Mouse (Mus musculus): ENCODE measurements at regions not wholly inside any gene's neighbourhood (a gene's known extent, or its start where the extent isn't known, plus 50 kb on each side); places are given as distances from the start of the nearest gene placed in this dataset.

GRCm38 (mm10) chr1:190526634-190527033, 356.1 kb upstream of the Prox1 start:
- TF ChIP-seq CTCF (IDR thresholded peaks at IDR 0.05; ENCODE audit: extremely low read depth, insufficient read length, insufficient replicate concordance, low read depth, low read length) (no peak), POLR2A (IDR thresholded peaks at IDR 0.05; ENCODE audit: low read depth, low read length) (no peak)
- WGBS: 24% methylated on average over 7 of the region's 7 CpGs
- Histone ChIP-seq H3K27me3 (ENCODE audit: control insufficient read depth, insufficient read depth, low read length) (no peaks in the 10 kb centered on the region), H3K36me3 (ENCODE audit: control insufficient read depth, insufficient read depth, low read length) (no peaks in the 10 kb centered on the region), H3K4me3 (ENCODE audit: low read depth, low read length) (no peak overlapping the region), H3K4me1 (ENCODE audit: control insufficient read depth, insufficient read depth, insufficient read length, low read length) (no peaks in the 10 kb centered on the region), H3K27ac (ENCODE audit: insufficient read depth, low read depth, low read length) (no peak overlapping the region)

- Histone ChIP-seq H3K4me1 (ENCODE audit: control insufficient read depth, insufficient read depth, insufficient read length, low read length) (no peaks in the 10 kb centered on the region), H3K27me3 (ENCODE audit: control insufficient read depth, insufficient read depth, low read length) (no peaks in the 10 kb centered on the region), H3K36me3 (ENCODE audit: control insufficient read depth, insufficient read depth, low read length) (no peaks in the 10 kb centered on the region), H3K4me3 (ENCODE audit: low read depth, low read length) (no peak overlapping the region), H3K27ac (ENCODE audit: insufficient read depth, low read depth, low read length) (no peak overlapping the region)
- 58% methylated on average over 6 of the region's 6 CpGs for WGBS
- TF ChIP-seq CTCF (IDR thresholded peaks at IDR 0.05; ENCODE audit: extremely low read depth, insufficient read length, insufficient replicate concordance, low read depth, low read length) (no peak), POLR2A (IDR thresholded peaks at IDR 0.05; ENCODE audit: low read depth, low read length) (no peak)
These were observed 355.5 kb upstream of the Prox1 start for GRCm38 (mm10) chr1:190526046-190526445.

DNA sequence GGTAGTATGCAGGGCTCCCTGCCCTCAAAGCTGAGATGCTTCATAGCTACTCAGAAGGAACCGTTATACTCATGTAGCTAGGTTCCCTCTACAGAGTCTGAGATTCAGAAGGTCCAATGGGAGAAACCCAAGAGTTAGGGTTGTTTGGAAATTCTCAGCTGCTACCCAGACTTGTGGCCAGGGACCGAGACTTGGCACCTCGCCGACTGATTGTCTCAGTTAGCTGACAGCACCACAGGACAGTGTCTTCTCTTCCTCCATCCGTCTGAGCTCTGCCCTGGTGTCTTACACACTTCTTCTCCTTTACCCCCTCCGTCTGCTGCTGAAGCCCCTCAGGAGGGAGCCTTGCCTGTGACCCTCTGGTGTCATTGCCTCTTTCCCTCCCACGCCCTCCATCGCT, 329.6 kb upstream of the Prox1 start:
- WGBS: 88% methylated on average over 8 of the region's 8 CpGs
- Histone ChIP-seq H3K4me1 (ENCODE audit: control insufficient read depth, insufficient read depth, insufficient read length, low read length) (no peaks in the 10 kb centered on the region), H3K27ac (ENCODE audit: insufficient read depth, low read depth, low read length) (no peak overlapping the region), H3K36me3 (ENCODE audit: control insufficient read depth, insufficient read depth, low read length) (no peaks in the 10 kb centered on the region), H3K27me3 (ENCODE audit: control insufficient read depth, insufficient read depth, low read length) (no peaks in the 10 kb centered on the region), H3K4me3 (ENCODE audit: low read depth, low read length) (no peak overlapping the region)
- TF ChIP-seq POLR2A (IDR thresholded peaks at IDR 0.05; ENCODE audit: low read depth, low read length) (no peak), CTCF (IDR thresholded peaks at IDR 0.05; ENCODE audit: extremely low read depth, insufficient read length, insufficient replicate concordance, low read depth, low read length) (no peak)

GRCm38 (mm10) chr1:190497474-190497873, 327.0 kb upstream of the Prox1 start:
- TF ChIP-seq POLR2A (IDR thresholded peaks at IDR 0.05; ENCODE audit: low read depth, low read length) (no peak), CTCF (IDR thresholded peaks at IDR 0.05; ENCODE audit: extremely low read depth, insufficient read length, insufficient replicate concordance, low read depth, low read length) (no peak)
- H3K4me3 ChIP-seq (ENCODE audit: low read depth, low read length): no peak overlapping the region

GRCm38 (mm10) chr1:190495741-190496520, 325.4 kb upstream of the Prox1 start:
- Histone ChIP-seq H3K36me3 (ENCODE audit: control insufficient read depth, insufficient read depth, low read length) (no peaks in the 10 kb centered on the region), H3K27ac (ENCODE audit: insufficient read depth, low read depth, low read length) (no peak overlapping the region), H3K27me3 (ENCODE audit: control insufficient read depth, insufficient read depth, low read length) (no peaks in the 10 kb centered on the region), H3K4me1 (ENCODE audit: control insufficient read depth, insufficient read depth, insufficient read length, low read length) (no peaks in the 10 kb centered on the region), H3K4me3 (ENCODE audit: low read depth, low read length) (no peak overlapping the region)
- WGBS: 54% methylated on average over 10 of the region's 10 CpGs
- no peak for TF ChIP-seq CTCF (IDR thresholded peaks at IDR 0.05; ENCODE audit: extremely low read depth, insufficient read length, insufficient replicate concordance, low read depth, low read length)
- no peak for TF ChIP-seq POLR2A (IDR thresholded peaks at IDR 0.05; ENCODE audit: low read depth, low read length)

More at GRCm38 (mm10) chr1:190497474-190497873, 327.0 kb upstream of the Prox1 start:
- Histone ChIP-seq H3K27me3 (ENCODE audit: control insufficient read depth, insufficient read depth, low read length) (no peaks in the 10 kb centered on the region), H3K36me3 (ENCODE audit: control insufficient read depth, insufficient read depth, low read length) (no peaks in the 10 kb centered on the region), H3K27ac (ENCODE audit: insufficient read depth, low read depth, low read length) (no peak overlapping the region), H3K4me1 (ENCODE audit: control insufficient read depth, insufficient read depth, insufficient read length, low read length) (no peaks in the 10 kb centered on the region)
- WGBS: 88% methylated on average over 4 of the region's 4 CpGs

GRCm38 (mm10) chr1:190486551-190487104, 316.1 kb upstream of the Prox1 start:
- H3K27me3 ChIP-seq (ENCODE audit: control insufficient read depth, insufficient read depth, low read length): no peaks in the 10 kb centered on the region
- no peaks in the 10 kb centered on the region for H3K36me3 ChIP-seq (ENCODE audit: control insufficient read depth, insufficient read depth, low read length)
- no peak overlapping the region for H3K4me3 ChIP-seq (ENCODE audit: low read depth, low read length)
- 76% methylated on average over 7 of the region's 7 CpGs for WGBS
- TF ChIP-seq POLR2A (IDR thresholded peaks at IDR 0.05; ENCODE audit: low read depth, low read length) (no peak), CTCF (IDR thresholded peaks at IDR 0.05; ENCODE audit: extremely low read depth, insufficient read length, insufficient replicate concordance, low read depth, low read length) (no peak)
- H3K27ac ChIP-seq (ENCODE audit: insufficient read depth, low read depth, low read length): no peak overlapping the region
- H3K4me1 ChIP-seq (ENCODE audit: control insufficient read depth, insufficient read depth, insufficient read length, low read length): no peaks in the 10 kb centered on the region

DNA sequence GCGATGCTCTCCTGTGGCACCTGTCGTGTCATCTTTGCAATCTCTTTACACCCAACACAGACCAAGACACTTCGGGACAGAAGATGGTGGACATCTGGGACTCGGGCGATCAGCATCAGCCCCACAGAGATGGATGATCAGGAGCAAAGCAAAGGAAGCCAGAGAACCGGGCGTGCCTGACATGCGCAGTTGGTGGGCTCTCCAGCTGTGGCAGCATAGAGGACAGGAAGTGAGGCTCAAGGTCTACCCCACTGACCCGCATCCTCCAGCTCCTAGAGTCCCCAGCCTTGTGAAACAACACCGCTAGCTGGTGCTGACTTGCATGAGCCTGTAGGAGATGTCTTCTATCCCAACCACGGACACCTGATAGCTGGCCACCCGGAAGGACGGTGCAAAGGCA, 312.9 kb upstream of the Prox1 start:
- WGBS: 87% methylated on average over 13 of the region's 13 CpGs
- no peak overlapping the region for H3K4me3 ChIP-seq (ENCODE audit: low read depth, low read length)
- TF ChIP-seq POLR2A (IDR thresholded peaks at IDR 0.05; ENCODE audit: low read depth, low read length): no peak
- TF ChIP-seq CTCF (IDR thresholded peaks at IDR 0.05; ENCODE audit: extremely low read depth, insufficient read length, insufficient replicate concordance, low read depth, low read length): no peak
- H3K4me1 ChIP-seq (ENCODE audit: control insufficient read depth, insufficient read depth, insufficient read length, low read length): no peaks in the 10 kb centered on the region
- H3K27me3 ChIP-seq (ENCODE audit: control insufficient read depth, insufficient read depth, low read length): no peaks in the 10 kb centered on the region
- no peaks in the 10 kb centered on the region for H3K36me3 ChIP-seq (ENCODE audit: control insufficient read depth, insufficient read depth, low read length)
- H3K27ac ChIP-seq (ENCODE audit: insufficient read depth, low read depth, low read length): no peak overlapping the region
